Mouse (Mus musculus) ovary, postnatal 36 days (tissue): ENCODE measurements around the gene Nrde2.

Experiments used
- DNase-seq: peaks from one replicate; pipeline ENCODE4 v3.0.0; 2022; ENCODE audit warnings: low spot score, mixed read lengths

Gene Nrde2

GRCm38 (mm10) chr12:100124913-100125798, 34.3 kb downstream of the Nrde2 start:
- no peak for DNase-seq

GRCm38 (mm10) chr12:100123476-100123875, 36.0 kb downstream of the Nrde2 start:
- DNase-seq = no peak

- no peak for DNase-seq
Measured at GRCm38 (mm10) chr12:100122921-100123381, 36.5 kb downstream of the Nrde2 start.

- no peak for DNase-seq
Measured at GRCm38 (mm10) chr12:100115982-100116381, 43.5 kb downstream of the Nrde2 start.

GRCm38 (mm10) chr12:100109986-100110696, 49.3 kb downstream of the Nrde2 start, which contains the start of gene Psmc1:
Psmc1 (plus strand) TSS chr12:100110154.
- DNase-seq = peak; percentile 73

- no peak for DNase-seq
Measured at GRCm38 (mm10) chr12:100107436-100107835, 52.0 kb downstream of the Nrde2 start.

GRCm38 (mm10) chr12:100106275-100106895, 53.1 kb downstream of the Nrde2 start:
- peak; percentile 52 for DNase-seq

- DNase-seq = no peak
Measured at GRCm38 (mm10) chr12:100104530-100104929, 54.9 kb downstream of the Nrde2 start.

GRCm38 (mm10) chr12:100101651-100102050, 57.8 kb downstream of the Nrde2 start:
- DNase-seq = no peak

- no peak for DNase-seq
Measured at GRCm38 (mm10) chr12:100100707-100101030, 58.8 kb downstream of the Nrde2 start.

GRCm38 (mm10) chr12:100099971-100100706, 59.3 kb downstream of the Nrde2 start:
- no peak for DNase-seq

GRCm38 (mm10) chr12:100093046-100093445, 66.4 kb downstream of the Nrde2 start:
- no peak for DNase-seq

GRCm38 (mm10) chr12:100090750-100091149, 68.7 kb downstream of the Nrde2 start:
- DNase-seq = no peak

- DNase-seq = no peak
Measured at GRCm38 (mm10) chr12:100089265-100089664, 70.2 kb downstream of the Nrde2 start.

- DNase-seq = no peak
Measured at GRCm38 (mm10) chr12:100088026-100088425, 71.4 kb downstream of the Nrde2 start.

- DNase-seq = no peak
Measured at GRCm38 (mm10) chr12:100079636-100080286, 79.7 kb downstream of the Nrde2 start.

- no peak for DNase-seq
Measured at GRCm38 (mm10) chr12:100075715-100076114, 83.7 kb downstream of the Nrde2 start.
